Mouse (Mus musculus) liver, adult (tissue): ENCODE results near the gene Pcgf6.

ENCODE experiments used
- GATA4 ChIP-seq: IDR thresholded peaks from 2 replicates; pipeline ENCODE4 v1.6.1; 2014; ENCODE audit warnings: mild to moderate bottlenecking, low read length; ENCODE audit not compliant: insufficient replicate concordance

The Pcgf6 gene

DNA sequence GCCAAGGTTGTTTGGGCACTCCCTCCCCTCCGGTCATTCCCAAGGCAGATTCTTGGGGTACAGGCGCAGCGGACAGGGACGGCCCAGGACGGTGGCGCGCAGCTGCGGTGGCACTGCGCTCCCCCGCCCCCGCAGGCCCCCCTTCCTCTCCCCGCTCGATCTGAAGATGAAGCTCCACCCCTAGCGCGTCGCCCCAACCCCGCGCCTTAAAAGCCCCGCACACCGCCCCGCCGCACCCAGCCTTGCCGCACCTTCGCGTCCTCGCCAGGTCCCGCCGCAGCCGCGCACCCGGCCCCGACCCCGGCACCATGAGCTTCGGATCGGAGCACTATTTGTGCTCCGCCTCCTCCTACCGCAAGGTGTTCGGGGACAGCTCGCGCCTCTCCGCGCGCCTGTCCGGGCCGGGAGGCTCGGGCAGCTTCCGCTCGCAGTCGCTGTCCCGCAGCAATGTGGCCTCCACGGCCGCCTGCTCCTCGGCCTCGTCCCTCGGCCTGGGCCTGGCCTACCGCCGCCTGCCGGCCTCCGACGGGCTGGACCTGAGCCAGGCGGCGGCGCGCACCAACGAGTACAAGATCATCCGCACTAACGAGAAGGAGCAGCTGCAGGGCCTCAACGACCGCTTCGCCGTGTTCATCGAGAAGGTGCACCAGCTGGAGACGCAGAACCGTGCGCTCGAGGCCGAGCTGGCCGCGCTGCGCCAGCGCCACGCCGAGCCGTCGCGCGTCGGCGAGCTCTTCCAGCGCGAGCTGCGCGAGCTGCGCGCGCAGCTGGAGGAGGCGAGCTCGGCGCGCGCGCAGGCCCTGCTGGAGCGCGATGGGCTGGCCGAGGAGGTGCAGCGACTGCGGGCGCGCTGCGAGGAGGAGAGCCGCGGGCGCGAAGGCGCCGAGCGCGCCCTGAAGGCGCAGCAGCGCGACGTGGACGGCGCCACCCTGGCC is 36.0 kb downstream of the Pcgf6 start, which contains the start of the genes Ina and Nt5c2:
Gene Ina, plus strand, starts transcription at position 252 of the 935 bp plus-strand sequence.
Gene Nt5c2, minus strand, starts transcription at position 707 of the 935 bp plus-strand sequence.
- TF ChIP-seq GATA4 = no peak

DNA sequence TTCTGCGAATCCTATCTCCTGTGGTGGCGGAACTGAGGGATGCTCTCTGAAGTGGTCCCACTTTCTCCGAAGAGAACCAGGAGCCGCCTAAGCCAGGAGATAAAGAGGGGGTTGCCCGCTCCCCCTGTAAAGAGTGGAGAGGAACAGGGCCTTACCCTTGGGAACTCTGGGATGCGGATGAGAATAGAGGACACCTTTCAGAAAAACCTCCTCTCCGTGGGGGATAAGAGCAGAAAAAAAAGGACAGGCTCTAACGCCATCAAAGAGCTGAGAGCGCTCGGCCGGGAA is 36.6 kb downstream of the Pcgf6 start:
- TF ChIP-seq GATA4 = no peak

DNA sequence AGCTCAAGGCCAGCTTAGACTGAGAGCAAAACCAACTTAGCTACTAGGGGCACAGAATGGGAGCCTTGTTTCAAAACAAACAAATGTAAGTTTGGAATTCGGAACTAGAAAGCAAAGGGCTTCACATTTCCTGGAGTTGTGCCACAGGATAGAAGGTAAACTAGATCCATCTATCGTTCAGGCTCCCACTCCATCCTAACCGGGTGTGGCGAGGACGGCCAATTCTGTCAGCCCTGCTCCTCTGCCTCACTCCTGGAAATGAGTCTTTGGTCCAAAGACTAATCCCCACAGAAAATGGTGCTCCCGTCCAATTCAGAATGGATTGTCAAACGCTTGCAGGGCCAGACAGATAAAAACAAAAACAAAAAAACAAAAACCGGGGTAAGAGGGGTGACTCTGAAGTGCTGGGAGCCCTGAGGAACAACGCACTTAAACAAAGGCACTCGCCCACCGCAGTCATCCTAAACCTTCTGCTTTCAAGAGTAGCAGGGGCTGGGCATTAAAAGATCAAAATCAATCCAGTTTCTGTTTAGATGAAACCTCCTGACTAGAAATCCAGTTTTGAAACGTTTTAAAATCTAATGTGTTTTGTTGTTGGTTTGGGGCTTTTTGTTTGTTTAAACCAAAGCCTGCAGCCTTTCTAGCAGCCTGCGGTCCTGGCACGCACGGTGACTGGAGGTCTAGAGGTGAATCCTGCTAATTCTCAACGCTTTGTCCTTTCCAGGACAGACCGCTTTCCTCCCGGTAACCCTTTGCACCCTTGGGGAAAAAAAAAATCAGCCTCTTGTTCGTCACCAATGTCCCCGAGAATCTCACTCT is 37.2 kb downstream of the Pcgf6 start:
- TF ChIP-seq GATA4 = no peak

DNA sequence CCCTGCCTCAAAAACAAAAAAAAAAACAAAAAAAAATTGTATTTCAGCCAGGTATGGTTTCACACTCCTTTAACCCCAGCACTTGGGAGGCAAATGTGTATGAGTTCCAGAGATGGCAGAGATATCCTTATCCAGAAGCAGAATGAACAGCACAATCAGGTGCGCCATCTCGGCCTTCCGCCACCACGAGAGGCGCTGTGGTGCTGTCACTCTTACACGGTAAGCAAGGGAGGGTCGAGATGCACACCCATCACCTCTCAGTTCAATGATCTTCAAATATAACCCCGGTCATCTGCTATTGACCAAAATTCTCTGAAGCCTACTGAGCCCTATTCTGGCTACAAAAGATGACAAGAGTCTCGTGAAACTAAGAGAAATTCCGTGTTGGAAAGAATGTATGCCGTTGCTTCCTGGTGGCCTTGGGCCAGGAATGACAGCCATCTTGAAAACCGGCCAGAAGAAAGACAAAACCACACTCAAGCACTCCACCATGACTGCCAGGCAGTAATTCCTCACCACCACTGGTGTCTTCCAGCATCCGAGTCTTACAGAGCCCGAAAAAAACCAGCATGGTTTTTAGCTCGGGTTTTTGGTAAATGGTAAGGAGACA is 38.1 kb downstream of the Pcgf6 start:
- no peak for TF ChIP-seq GATA4

DNA sequence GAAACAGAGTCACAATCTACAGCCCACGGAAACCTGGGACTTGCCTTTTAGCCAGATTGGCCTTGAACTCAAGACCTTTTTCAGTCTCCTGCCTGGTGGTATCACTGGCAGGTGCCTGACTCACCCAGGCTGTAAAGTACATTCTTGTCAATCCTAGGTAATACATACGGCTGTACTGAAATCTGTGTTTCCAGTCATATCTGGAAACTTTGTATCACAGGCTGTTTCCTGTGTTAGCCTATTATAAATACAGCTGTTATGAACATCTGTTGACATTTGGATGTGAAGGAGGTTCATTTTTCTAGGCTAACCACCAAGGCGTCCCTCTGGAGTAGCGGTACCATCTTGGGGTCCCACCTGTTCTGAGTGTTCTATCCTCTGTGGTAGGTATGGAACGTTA is 40.8 kb downstream of the Pcgf6 start:
- TF ChIP-seq GATA4 = no peak

DNA sequence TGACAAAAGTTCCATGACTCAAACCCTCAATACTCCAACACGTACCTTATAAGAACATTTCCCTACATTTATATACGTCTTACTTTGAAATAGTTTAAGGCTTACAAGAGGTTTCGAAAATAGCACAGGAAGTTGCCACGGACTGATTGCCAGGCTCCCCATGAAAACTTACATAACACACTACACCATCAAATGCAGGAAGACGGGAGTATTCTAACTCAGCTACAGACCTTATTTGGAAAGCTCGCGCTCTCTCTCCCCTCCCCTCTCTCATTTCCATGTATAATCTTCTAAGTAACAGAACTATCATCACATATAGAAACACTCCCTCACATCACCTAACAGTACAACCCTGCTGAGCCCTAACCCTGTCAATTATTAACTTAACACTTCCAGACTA is 41.3 kb downstream of the Pcgf6 start:
- no peak for TF ChIP-seq GATA4

DNA sequence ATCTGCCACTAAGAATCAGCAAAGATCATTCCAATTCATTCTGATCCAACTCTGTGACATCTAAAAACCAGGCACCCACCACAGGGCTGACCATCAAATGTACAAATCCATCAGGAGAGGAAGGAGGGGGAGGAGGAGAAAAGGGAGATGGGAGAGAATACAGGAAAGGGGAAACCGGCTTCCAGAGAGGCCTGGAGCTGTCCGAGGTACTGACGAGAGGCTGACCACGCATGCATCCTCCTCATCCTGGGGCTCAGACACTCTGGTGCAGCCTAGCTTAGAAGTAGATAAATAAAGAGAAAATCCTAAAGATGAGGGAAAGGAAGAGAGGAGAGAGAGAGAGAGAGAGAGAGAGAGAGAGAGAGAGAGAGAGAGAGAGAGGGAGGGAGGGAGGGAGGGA is 44.4 kb downstream of the Pcgf6 start:
- TF ChIP-seq GATA4 = no peak

DNA sequence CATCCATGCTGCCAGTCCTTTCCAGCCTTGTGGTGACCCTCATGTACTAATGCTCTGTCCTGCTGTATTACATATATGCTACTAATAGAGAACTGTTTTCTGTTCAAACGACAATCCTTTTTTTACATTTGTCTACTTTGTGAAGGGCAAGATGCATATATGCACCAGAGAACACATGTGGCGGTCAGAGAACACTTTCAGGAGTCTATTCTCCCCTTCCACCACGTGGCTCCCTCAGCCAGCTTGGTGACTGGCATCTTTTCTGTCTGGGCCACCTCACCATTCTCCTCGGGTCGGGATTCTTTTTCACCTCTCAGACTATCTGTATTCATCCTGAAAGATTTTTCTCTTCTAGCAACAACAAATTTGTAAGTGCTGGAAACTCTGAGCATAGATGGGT is 44.8 kb downstream of the Pcgf6 start:
- no peak for TF ChIP-seq GATA4

DNA sequence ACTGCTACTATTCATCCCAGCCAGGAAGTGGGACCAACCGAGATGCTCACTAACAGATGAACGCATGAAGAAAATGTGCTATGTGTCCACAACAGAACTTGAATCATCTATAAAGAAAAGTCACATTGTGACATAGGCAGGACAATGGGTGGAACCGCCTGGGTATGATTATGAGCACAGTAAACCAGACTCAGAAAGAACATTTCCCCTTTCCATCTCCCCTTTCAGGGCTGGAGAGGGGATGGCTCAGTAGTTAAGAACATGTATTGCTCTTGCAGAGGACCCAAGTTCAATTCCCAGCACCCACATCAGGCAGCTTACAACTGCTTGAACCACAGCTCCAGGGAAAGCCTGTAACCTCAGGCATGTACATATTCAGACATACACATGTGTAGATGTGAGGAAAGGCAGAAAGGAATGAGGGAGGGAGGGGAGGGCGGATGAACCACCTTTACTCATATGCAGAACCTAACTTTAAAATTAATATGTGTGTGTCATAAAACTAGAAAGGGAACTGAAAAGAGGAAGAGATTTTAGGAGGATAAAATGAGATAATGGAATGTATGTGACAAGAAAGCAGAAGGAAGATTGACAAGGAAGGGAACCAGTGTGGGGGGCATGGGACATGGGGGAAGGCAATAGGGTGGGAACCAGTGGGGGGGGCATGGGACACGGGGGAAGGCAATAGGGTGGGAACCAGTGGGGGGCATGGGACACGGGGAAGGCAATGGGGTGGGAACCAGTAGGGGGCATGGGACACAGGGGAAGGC is 46.8 kb downstream of the Pcgf6 start:
- TF ChIP-seq GATA4 = no peak

DNA sequence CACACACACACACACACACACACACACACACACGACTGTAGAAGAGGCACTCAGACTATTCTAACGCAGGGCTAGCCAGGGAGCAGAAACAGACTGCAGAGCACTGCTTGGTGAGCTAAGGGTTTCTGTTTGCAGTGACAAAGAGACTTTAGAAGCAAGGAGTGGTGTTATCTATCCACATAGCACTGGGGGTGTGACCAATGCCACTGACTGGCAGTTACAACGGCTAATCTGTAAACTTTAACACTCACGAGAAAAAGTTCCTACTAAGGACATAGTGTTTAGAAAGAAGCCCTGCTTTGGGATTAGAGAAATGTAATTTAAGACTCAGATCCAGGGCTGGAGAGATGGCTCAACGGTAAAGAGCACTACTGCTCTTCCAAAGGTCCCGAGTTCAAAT is 51.0 kb downstream of the Pcgf6 start:
- no peak for TF ChIP-seq GATA4

DNA sequence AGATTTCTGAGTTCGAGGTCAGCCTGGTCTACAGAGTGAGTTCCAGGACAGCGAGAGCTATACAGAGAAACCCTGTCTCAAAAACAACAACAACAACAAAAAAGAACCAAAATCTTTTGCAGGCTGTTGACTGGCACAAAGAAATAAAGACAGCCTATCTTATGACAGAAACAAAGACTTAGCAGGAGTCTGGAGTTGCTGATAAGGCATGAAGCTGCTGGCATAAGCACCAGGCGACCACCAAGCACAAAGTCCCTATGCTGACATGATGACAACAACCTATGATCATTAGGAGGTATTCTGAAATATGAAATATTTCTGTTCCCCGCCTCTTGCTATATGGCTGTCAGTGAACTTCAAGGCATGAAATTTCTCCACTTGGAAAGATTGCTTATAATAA is 51.8 kb downstream of the Pcgf6 start:
- TF ChIP-seq GATA4 = no peak

DNA sequence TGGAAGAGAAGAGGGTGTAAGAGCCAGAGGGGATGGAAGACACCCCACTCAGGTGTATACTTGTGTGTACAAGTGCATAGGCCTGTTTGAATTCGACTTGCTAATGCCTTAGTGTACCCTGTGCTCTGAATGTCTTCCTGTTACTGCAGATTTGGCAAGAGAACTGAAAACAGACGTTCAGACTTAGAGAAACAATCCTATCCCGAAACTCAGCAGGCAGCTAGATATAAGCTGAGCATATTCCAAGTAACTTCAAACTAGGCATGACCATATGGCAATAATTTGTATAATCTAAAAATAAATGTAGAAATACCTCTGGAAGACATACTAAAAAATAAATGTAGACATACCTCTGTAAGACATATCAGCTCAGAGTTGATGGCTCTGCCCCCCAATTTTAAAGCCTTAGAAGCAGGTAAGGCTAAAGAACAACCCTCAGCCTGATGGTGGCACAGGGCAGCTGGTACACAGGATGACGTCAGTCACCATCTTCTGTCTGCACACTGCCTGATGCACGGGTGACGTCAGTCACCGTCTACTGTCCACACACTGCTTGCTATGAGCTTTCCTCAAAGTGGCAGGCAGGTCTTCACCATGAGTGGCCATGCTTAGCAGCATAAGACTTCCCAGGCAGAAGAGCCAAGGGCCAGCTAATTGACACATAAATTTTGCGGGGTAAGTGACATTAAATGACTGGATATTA is 52.4 kb downstream of the Pcgf6 start:
- TF ChIP-seq GATA4 = no peak

DNA sequence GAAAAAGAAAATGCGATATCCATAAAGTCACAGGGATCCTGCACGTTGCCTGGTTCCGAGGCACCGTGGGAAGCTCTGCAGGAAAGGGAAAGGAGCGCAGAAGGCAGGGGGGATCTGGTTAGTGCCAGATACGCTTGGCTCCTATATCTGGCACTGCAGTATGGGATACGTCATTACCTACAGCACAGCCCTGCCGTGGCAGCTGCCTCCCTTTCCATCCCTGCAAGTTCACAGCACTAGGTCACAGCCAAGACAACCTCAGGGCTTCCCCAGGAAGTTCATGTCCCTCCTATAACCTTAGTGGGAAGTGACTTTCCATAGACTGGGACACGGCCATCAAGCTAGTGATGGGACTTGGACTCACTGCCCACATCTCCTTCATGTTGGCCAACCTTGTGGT is 54.6 kb downstream of the Pcgf6 start:
- TF ChIP-seq GATA4 = no peak

DNA sequence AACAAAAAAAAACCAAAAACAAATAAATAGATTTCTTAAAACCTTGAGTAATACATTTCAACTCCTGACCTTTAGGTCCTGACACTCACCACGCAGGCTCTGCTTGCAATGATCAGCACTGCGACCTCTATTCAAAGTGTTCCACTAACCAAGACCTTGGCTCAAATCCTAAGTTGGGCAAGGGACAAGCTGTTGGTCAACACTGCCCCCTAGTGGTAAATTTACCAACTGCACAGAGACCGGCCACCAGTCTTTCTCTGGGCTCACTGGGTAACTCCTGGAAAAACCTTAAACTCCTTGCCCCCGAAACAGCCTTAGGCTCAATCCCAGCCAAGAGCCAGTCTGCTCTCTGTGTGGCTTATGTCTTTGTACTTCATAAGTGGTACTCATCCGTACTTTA is 59.6 kb downstream of the Pcgf6 start:
- no peak for TF ChIP-seq GATA4
